7 mouse cellular contexts compared by ENCODE assay signal in genomic region chr9:108661677-108662612, GRCm38 (mm10). TPM values are rescaled to one million over a fixed set of nuclear protein-coding genes. Genes with fewer than 3 reads are reported as not detected.
DNase-seq lines count a peak whose midpoint lies in the region; ATAC-seq and TF ChIP-seq lines count a peak whose summit lies in the region.

Slc25a20 (plus strand) TSS chr9:108662088.

- WGBS in embryonic facial prominence, embryonic 12.5 days: 3% methylated on average over 36 of the region's 37 CpGs
- 3% methylated on average over 37 of the region's 37 CpGs for WGBS in kidney, adult 2 months
- WGBS in limb, embryonic 12.5 days: 3% methylated on average over 32 of the region's 37 CpGs
- WGBS in midbrain, embryonic 15.5 days: 2% methylated on average over 32 of the region's 37 CpGs
- WGBS in spleen, adult 2 months: 2% methylated on average over 31 of the region's 37 CpGs

- peak; percentile 83; the same call in 1 of the 2 replicates for ATAC-seq in embryonic facial prominence, embryonic 12.5 days (ENCODE audit: insufficient number of reproducible peaks, insufficient read depth, low FRiP score, low TSS enrichment)
- ATAC-seq in limb, embryonic 12.5 days (ENCODE audit: insufficient number of reproducible peaks, insufficient read depth, low FRiP score, low TSS enrichment, low read depth): peak; percentile 90
- peak; percentile 89 for ATAC-seq in midbrain, embryonic 15.5 days (replicated peaks)

- peak within 1 kb of the TSS; percentile 62 for H3K4me3 ChIP-seq in embryonic facial prominence, embryonic 12.5 days
- peak within 1 kb of the TSS; percentile 69 for H3K4me3 ChIP-seq in kidney, adult 2 months (ENCODE audit: insufficient read depth, low read depth, low read length)
- H3K4me3 ChIP-seq in limb, embryonic 12.5 days (replicated peaks): peak within 1 kb of the TSS; percentile 60
- H3K4me3 ChIP-seq in midbrain, embryonic 15.5 days: peak within 1 kb of the TSS; percentile 65
- peak within 1 kb of the TSS; percentile 78 for H3K4me3 ChIP-seq in spleen, adult 2 months (ENCODE audit: extremely low read depth, insufficient read depth, insufficient read length)

- DNase-seq in adrenal gland, postnatal 14 days: peak; percentile 94
- peak; percentile 99 for DNase-seq in heart, adult 11 months
- peak; percentile 95 for DNase-seq in kidney, adult 2 months
- peak; percentile 60 to 84 for DNase-seq in spleen, adult 2 months (ENCODE audit: low read depth in 1 of 2, low spot score in 2 of 2)

- H3K27me3 ChIP-seq in embryonic facial prominence, embryonic 12.5 days: no peaks in the 10 kb centered on the region
- no peaks in the 10 kb centered on the region for H3K27me3 ChIP-seq in kidney, adult 2 months (replicated peaks; ENCODE audit: control insufficient read depth, insufficient read depth, low read length)
- no peaks in the 10 kb centered on the region for H3K27me3 ChIP-seq in limb, embryonic 12.5 days
- no peaks in the 10 kb centered on the region for H3K27me3 ChIP-seq in midbrain, embryonic 15.5 days (replicated peaks)
- no peaks in the 10 kb centered on the region for H3K27me3 ChIP-seq in spleen, adult 2 months (ENCODE audit: control insufficient read depth, insufficient read depth, low read length)

- H3K27ac ChIP-seq in embryonic facial prominence, embryonic 12.5 days: no peak within 1 kb of the TSS
- H3K27ac ChIP-seq in kidney, adult 2 months (ENCODE audit: insufficient read depth, low read depth, low read length): peak within 1 kb of the TSS; percentile 49
- no peak within 1 kb of the TSS for H3K27ac ChIP-seq in limb, embryonic 12.5 days
- 0 out of 2 replicates have a peak within 1 kb of the TSS, but pooled peaks have one; percentile 17 for H3K27ac ChIP-seq in midbrain, embryonic 15.5 days
- H3K27ac ChIP-seq in spleen, adult 2 months (ENCODE audit: insufficient read depth, low read length): peak within 1 kb of the TSS; percentile 39; the same call in 1 of the 2 replicates

- TF ChIP-seq CTCF in kidney, adult 2 months (conservative IDR thresholded peaks at IDR 0.05; ENCODE audit: insufficient read depth, insufficient read length, low read depth, low read length): no peak
- TF ChIP-seq CTCF in spleen, adult 2 months (IDR thresholded peaks at IDR 0.05; ENCODE audit: extremely low read depth, insufficient read depth, insufficient read length, insufficient replicate concordance): no peak

- peaks cover 7% of the 10 kb centered on the region; the same call in 1 of the 2 replicates for H3K4me1 ChIP-seq in embryonic facial prominence, embryonic 12.5 days
- H3K4me1 ChIP-seq in kidney, adult 2 months (ENCODE audit: control insufficient read depth, insufficient read depth, low read length): peaks cover 13% of the 10 kb centered on the region
- peaks cover 10% of the 10 kb centered on the region for H3K4me1 ChIP-seq in limb, embryonic 12.5 days (replicated peaks)
- H3K4me1 ChIP-seq in midbrain, embryonic 15.5 days: peaks cover 13% of the 10 kb centered on the region
- H3K4me1 ChIP-seq in spleen, adult 2 months (ENCODE audit: control insufficient read depth, insufficient read depth, insufficient read length): peaks cover 3% of the 10 kb centered on the region; the same call in 1 of the 2 replicates

- peak within 1 kb of the TSS; percentile 74 for H3K4me2 ChIP-seq in embryonic facial prominence, embryonic 12.5 days (replicated peaks)
- H3K4me2 ChIP-seq in limb, embryonic 12.5 days: peak within 1 kb of the TSS; percentile 79
- peak within 1 kb of the TSS; percentile 65 for H3K4me2 ChIP-seq in midbrain, embryonic 15.5 days

- H3K36me3 ChIP-seq in embryonic facial prominence, embryonic 12.5 days: no peaks in the 10 kb centered on the region
- no peaks in the 10 kb centered on the region for H3K36me3 ChIP-seq in kidney, adult 2 months (ENCODE audit: control insufficient read depth, insufficient read depth, low read length)
- H3K36me3 ChIP-seq in limb, embryonic 12.5 days: peaks cover 7% of the 10 kb centered on the region; the same call in 1 of the 2 replicates
- no peaks in the 10 kb centered on the region for H3K36me3 ChIP-seq in midbrain, embryonic 15.5 days (replicated peaks)
- H3K36me3 ChIP-seq in spleen, adult 2 months (ENCODE audit: control insufficient read depth, insufficient read depth, low read length): no peaks in the 10 kb centered on the region

- TF ChIP-seq POLR2A in kidney, adult 2 months (IDR thresholded peaks at IDR 0.05; ENCODE audit: low read depth, low read length): no peak
- TF ChIP-seq POLR2A in spleen, adult 2 months (IDR thresholded peaks at IDR 0.05; ENCODE audit: low read depth, low read length): no peak

- peak within 1 kb of the TSS; percentile 70 for H3K9ac ChIP-seq in embryonic facial prominence, embryonic 12.5 days
- peak within 1 kb of the TSS; percentile 67 for H3K9ac ChIP-seq in limb, embryonic 12.5 days (replicated peaks)
- peak within 1 kb of the TSS; percentile 58 for H3K9ac ChIP-seq in midbrain, embryonic 15.5 days

- no peaks in the 10 kb centered on the region for H3K9me3 ChIP-seq in embryonic facial prominence, embryonic 12.5 days
- H3K9me3 ChIP-seq in limb, embryonic 12.5 days: no peaks in the 10 kb centered on the region
- H3K9me3 ChIP-seq in midbrain, embryonic 15.5 days: no peaks in the 10 kb centered on the region

RNA-seq across cellular contexts. Expression of gene Slc25a20, which starts in this region (rescaled TPM):
- 334 and 350 TPM in 2 replicates for total RNA-seq in adrenal gland, postnatal 14 days (2021)
- 43.1 and 45.7 TPM in 2 replicates for polyA plus RNA-seq in embryonic facial prominence, embryonic 12.5 days (2016; fragmentation: Nextera tagmentation; extraction: Ambion mirVana)
- polyA plus RNA-seq in kidney, adult 2 months (2012; rRNA removed): 34.7 and 42.2 TPM in 2 replicates
- polyA plus RNA-seq in limb, embryonic 12.5 days (2016; fragmentation: Nextera tagmentation; extraction: Ambion mirVana): 40.7 and 43.2 TPM in 2 replicates
- 43.2 and 45.1 TPM in 2 replicates for polyA plus RNA-seq in midbrain, embryonic 15.5 days (2015; fragmentation: Nextera tagmentation; extraction: Ambion mirVana)
- polyA plus RNA-seq in spleen, adult 2 months (2012; rRNA removed): 8.4 and 10.7 TPM in 2 replicates

Comparison
In these comparisons a context has a peak if more than half of its experiments do, and no peak if none do; other contexts are left out.
1. H3K27ac ChIP-seq: peak in kidney, adult 2 months (single experiment), midbrain, embryonic 15.5 days (single experiment) and spleen, adult 2 months (single experiment); none in embryonic facial prominence, embryonic 12.5 days (single experiment) and limb, embryonic 12.5 days (single experiment).
2. Peak in every context shown above with its lines, with median percentiles within 50 percentile points of each other: DNase-seq, ATAC-seq, H3K4me2 ChIP-seq, H3K4me3 ChIP-seq and H3K9ac ChIP-seq.